Mouse (Mus musculus): ENCODE data around the gene Cryzl1.
"Not testable (repeated sequence)": the region's sequence is repeated elsewhere in the genome, so short reads cannot be mapped to it uniquely, and the experiment has no call there.

Gene Cryzl1

DNA sequence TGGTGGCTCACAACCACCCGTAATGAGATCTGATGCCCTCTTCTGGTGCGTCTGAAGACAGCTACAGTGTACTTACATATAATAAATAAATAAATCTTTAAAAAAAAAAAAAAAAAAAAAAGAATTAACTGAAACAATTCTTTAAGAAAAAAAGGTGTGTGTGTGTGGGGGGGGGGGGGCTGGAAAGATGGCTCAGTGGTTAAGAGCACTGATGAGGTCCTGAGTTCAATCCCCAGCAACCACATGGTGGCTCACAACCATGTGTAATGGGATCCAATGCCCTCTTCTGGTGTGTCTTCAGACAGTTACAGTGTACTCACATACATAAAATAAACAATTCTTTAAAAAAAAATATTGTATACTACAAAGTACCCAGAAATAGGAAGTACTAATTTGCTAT lies 83.4 kb downstream of the Cryzl1 start:
- not testable (repeated sequence) for DNase-seq (ENCODE audit: low spot score in 2 of 2)

DNA sequence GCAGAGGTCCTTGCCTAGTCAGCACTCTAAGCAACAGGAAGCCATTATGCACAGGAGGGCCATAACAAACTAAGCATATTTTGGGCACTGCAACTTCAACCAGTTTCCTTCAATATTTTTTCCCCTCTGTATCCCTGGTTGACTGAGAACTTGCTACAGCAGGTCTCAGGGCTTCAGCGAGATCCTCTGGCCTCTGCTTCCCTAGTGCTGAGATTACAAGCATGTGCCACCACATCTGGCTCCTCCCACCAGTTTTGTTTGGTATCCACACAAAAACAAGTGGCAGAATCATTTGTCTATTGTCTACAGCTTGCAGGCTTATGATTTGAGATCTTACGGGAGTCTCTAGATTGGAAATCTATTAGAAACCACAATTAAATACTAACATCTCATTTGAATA lies 83.9 kb downstream of the Cryzl1 start:
- no peak for DNase-seq (ENCODE audit: low spot score in 2 of 2)

DNA sequence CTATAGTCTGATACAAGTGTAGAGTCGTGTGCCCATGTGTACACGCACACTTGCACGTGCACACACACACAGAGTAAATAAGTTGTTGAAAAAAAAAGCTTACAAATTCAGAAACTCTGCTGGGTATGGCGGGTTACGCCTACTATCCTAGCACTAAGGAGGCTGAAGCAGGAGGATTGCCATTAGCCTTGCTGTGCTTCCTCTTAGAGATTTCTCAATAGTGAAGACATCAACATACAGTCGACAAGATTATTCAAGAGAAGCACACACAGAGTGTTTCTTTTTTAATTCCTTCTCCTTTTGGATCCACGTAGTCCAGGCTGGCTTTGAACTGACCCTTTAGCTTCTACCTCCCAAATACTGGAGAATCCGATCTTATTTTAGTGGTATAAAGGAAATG lies 88.6 kb downstream of the Cryzl1 start:
- no peak for DNase-seq (ENCODE audit: low spot score in 2 of 2)

DNA sequence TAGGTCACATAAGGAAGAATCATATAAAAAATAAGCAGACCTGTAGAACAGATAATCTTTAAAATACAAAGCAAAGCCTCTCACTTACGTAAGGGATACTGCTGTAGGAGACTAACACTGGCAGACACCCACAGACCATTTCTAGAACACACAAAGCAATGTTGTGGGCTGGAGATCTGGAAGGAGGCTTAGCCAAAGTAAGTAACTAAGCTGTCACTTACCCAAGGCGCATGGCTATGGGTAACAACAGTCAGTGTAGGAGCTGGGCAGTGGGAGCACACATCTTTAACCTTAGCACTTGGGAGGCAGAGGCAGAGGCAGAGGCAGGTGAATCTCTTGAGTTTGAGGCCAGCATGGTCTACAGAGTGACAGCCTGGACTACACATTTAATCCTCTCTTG lies 89.1 kb downstream of the Cryzl1 start:
- DNase-seq (ENCODE audit: low spot score in 2 of 2), result peak in 1 of 2 experiments; percentile 20

All from right cerebral cortex, postnatal 10 days (tissue).